Mouse (Mus musculus) right cerebral cortex, adult 2 months (tissue): ENCODE results near the gene Ppa1.

ENCODE experiments used
- DNase-seq, 2 experiments: peaks; one replicate each; pipeline ENCODE4 v3.0.0; 2021 to 2022; ENCODE audit warnings: low spot score in 2 of 2

The Ppa1 gene

DNA sequence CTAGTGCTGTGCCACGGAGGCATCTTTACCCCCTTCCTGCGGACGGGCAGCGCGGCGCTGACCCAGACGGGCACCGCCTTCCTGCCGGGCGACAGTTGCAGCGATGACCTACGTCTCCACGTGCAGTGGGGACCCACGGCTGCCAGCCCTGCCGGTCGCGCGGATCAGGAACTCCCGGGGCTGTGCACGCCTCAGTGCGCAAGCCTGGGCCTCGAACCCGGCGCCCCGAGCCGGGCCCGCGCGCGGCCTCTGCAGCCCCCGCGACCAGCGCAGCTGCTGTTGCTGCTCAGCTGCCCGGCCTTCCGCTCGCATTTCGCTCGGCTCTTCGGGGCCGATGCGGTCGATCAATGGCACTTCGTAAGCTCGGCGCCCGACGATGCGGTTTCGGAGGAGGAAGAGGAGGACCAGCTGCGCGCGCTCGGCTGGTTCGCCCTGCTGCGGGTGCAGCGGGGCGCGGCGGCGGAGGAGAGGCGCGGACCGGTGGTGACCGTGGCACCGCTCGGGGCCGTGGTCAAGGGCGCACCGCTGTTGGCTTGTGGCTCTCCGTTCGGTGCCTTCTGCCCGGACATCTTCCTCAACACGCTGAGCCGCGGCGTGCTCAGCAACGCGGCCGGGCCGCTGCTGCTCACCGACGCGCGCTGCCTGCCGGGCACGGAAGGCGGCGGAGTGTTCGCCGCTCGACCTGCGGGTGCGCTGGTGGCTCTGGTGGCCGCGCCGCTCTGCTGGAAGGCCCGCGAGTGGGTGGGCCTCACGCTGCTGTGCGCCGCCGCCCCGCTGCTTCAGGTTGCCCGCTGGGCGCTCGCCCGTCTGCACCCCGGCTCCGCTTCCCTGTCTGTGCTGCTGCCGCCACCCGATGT is 47.6 kb downstream of the Ppa1 start:
- peak in 1 of 2 experiments; percentile 20 for DNase-seq

DNA sequence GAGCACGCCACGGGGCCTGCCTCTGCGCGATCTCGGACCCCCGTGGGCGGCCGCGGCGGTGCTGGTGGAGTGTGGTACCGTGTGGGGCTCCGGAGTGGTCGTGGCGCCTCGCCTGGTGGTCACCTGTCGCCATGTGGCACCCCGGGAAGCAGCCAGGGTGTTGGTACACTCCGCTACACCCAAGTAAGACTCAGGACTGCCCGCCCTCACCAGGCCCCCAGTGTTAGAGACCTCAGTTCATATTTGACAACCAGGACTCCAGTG is 48.1 kb downstream of the Ppa1 start:
- no peak for DNase-seq

DNA sequence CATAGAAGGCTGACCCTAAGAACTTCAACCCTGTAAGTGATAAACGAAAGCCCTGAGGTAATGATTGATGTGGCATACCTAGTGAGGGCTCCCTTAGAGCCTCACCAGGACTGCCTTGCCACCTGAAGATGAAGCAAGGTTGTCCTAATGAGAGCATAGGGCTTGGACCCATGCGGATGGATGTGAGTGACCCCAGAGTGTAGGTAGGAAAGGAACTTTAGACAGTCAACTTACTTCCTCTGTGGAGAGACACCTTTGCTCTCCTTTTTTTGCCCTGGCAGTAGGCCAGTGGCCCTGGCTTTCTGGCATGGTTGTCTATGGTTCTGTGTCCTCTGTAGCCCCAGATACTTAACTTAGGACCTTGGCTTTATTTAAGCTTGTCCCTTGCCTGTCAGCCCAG is 48.7 kb downstream of the Ppa1 start:
- DNase-seq = no peak

GRCm38 (mm10) chr10:61704663-61705062 is 56.3 kb downstream of the Ppa1 start:
- DNase-seq = no peak

DNA sequence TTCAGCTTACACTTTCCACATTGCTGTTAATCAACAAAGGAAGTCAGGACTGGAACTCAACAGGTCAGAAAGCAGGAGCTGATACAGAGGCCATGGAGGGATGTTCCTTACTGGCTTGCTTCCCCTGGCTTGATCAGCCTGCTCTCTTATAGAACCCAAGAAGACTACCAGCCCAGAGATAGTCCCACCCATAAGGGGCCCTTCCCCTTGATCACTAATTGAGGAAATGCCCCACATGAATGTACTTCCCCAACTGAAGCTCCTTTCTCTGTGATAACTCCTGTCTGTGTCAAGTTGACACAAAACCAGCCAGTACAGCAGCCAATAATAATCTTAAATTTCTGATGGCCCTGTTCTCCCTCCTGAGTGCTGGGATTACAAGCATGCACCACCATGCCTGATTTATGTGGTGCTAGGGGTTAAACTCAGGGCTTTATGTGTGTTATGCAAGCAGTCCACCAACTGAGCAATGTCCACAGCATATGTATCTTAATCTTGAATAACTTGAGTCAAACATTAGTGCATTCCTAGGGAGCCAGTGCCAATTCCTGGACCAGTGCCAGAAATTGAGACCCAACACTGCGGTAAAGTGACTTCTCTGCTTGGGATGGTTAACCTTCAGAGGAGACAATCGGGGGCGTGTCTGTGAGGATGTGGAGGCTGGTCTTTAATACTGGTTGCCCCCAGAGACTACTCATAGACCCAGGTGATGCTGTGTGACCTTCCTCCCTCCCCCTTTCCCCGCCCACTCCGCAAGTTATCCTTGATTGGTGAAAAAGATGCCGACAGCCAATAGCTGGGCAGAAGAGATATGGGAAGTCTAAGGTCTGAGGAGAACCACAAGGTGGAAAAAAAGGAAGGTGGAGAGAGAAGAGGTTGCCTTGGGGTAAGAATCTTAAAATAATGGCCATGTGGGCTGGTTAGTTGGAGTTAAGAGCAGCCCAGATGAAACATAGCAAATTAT is 58.3 kb downstream of the Ppa1 start:
- DNase-seq = no peak

- DNase-seq = no peak
Measured at GRCm38 (mm10) chr10:61713601-61714000, 65.2 kb downstream of the Ppa1 start.

DNA sequence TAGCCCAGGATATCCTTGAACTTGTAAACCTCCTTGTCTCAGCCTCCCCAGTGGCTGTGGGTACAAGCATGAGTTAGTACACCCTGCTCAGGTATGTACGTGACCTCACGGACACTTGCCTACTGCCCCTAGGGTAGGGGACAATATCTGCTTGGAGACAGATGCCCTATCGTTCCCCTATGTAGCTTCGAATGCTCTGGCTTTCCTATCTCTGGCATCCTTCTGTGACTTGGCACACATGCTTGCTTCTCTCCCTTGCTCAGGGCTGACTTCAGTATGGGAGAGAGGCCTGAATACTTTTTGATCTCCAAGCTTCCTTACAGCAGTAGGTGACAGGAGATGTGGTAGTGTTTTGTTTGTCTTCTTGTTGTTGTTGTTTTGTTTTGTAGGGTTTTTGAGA is 65.8 kb downstream of the Ppa1 start:
- no peak for DNase-seq

- no peak for DNase-seq
Measured at GRCm38 (mm10) chr10:61714771-61715461, 66.6 kb downstream of the Ppa1 start, which contains the start of gene Aifm2. Gene Aifm2, plus strand, starts transcription at chr10:61715263.

- DNase-seq = no peak
Measured at GRCm38 (mm10) chr10:61715462-61715837, 67.1 kb downstream of the Ppa1 start.

DNA sequence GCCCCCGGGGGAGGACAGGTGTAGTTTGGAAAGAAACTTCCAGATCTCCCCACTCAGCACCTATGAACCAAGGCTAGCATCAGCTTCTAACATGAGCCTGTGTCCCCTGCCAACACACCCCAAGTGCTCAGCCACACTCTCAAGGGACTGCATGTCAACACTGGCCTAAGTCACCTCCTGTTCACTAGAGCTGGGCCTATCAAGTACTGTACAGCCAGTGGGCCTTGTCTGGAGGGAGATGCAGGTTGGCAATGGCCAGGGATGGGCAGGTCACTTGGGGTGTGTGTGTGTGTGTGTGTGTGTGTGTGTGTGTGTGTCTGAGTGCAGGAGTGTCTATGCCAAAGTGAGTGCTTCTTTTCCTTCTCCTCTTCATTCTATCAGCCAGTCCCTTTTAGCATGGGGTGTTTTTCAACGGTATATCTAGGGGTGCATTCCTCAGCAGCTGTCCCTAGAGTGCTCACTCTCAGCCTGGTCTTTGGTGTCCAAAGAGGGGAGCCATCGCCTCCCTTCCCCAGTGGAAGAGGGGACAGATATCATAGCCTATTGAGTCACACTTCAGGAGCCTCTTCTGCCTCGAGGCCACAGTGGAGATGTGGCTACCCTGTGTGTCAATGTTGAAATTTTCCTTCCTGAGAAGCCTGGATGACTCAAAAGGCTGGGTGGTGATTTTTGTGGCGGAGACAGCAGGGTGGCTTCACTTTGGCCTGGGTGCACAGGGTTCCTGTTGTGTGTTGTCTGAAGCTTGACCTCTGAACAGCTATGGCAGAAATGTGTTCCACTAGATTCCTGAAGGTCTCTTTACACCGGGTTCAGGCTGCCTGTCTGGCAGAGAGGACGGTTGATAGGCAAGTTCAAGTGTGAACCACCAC is 67.9 kb downstream of the Ppa1 start:
- no peak for DNase-seq

- no peak for DNase-seq
Measured at GRCm38 (mm10) chr10:61717406-61718296, 69.3 kb downstream of the Ppa1 start.

DNA sequence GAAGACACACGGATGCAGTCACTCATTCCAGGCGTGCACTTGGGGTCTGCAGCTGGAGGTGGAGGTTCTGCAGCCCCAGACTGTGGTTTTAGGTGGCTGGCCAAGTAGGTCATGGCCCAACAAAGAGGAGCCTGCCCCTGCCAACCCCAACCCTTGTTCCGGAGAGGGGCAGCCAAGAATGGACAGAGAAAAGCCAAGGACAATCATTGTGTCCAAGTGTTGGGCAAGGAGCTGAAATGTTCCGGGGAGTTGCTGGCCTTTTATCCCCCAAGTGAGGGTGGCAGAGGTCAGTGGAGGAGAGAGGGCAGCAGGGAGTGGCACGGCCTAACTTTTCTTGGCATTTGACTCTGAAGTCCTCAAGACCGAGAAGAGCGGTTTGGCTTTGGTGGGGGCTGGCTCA is 72.0 kb downstream of the Ppa1 start:
- no peak for DNase-seq

- no peak for DNase-seq
Measured at GRCm38 (mm10) chr10:61722215-61722614, 73.9 kb downstream of the Ppa1 start.

GRCm38 (mm10) chr10:61723271-61723670 is 74.9 kb downstream of the Ppa1 start:
- DNase-seq = no peak
